Mouse (Mus musculus): ENCODE results near the gene Gfod1.

Gfod1 gene

DNA sequence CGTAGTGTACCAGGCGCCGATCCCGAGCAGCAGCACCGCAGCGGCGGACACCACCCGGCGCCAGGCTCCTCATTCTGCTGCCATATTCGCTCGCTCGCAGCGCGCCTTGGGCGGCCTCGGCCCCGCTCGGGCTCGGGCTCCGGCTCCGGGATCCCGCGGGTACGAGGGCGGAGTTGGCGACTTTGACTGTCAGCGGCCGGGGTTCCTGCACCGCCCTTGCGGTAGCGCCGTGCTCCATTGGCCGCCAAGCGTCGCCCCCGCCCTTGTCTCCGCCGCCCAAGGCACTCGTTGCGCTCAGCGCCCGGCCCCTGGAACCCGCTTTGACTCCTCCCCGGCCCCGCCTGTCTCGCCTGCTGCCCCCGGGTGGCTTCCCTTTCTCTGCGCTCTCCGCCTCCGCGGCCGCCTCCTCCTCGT is at the start of gene Gfod1:
Gene Gfod1, minus strand, starts transcription at position 155 of the 414 bp plus-strand sequence.
- peak; percentile 94 to 96 for DNase-seq

DNA sequence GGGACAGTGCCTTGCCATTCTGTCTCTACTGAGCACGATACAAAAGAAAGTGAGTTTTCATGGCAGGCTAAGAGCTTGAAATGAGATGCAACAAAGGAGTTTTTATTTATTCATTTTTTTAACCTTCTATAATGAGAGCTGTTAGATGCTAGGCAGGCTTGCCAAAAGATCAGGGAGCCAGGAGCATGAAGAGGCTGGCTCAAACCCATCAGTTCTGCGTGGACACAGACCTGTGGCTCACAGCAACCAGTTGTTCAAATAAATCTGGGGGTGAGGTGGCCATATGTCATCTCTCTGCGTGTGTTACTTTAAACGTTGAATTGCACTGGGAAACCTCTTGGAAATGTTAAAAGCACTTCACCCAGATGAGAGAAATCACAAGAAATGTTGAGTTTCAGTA is 49.4 kb upstream of the Gfod1 start:
- DNase-seq, result no peak

- DNase-seq, result no peak
Observed at GRCm38 (mm10) chr13:43350489-43351169, 46.7 kb upstream of the Gfod1 start.

- no peak for DNase-seq
Observed at GRCm38 (mm10) chr13:43349376-43349775, 45.4 kb upstream of the Gfod1 start.

DNA sequence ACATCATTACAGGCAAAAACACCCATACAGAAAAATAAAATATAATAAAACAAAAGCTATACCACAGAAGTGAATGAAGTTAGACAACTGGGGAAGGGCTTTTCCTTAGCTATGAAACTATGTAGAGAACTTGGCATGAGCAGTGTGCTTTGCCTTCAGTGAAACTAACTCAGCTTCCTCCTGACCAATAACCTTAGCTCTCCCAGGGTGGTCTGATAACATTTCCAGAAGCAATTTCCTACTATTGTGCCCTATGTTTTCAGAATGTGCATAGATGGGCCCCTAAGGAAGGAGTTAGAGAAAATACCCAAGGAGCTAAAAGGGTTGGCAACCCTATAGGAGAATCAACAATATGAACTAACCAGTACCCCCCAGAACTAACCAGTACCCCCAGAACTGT is 42.9 kb upstream of the Gfod1 start:
- DNase-seq, result no peak

- DNase-seq, result no peak
Observed at GRCm38 (mm10) chr13:43338632-43339031, 34.7 kb upstream of the Gfod1 start.

DNA sequence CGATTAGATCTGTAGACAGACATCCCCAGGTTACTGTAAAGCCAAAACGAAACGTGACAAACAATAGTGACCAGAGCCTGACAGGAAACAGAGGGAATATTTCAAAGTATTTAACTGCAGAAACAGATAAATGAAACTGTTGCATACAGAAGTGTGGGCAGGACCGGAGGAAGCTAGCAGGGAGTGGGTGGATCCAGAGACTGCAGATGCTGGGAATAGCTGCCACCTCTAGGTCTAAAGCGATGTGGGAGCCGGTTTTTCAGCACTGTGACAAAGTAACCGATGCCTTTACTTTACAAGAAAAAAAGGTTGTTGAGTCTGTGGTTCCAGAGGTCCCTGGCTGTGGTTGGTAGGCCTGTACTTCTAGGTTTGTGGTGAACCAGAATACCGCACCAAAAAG is 34.0 kb upstream of the Gfod1 start:
- no peak for DNase-seq

DNA sequence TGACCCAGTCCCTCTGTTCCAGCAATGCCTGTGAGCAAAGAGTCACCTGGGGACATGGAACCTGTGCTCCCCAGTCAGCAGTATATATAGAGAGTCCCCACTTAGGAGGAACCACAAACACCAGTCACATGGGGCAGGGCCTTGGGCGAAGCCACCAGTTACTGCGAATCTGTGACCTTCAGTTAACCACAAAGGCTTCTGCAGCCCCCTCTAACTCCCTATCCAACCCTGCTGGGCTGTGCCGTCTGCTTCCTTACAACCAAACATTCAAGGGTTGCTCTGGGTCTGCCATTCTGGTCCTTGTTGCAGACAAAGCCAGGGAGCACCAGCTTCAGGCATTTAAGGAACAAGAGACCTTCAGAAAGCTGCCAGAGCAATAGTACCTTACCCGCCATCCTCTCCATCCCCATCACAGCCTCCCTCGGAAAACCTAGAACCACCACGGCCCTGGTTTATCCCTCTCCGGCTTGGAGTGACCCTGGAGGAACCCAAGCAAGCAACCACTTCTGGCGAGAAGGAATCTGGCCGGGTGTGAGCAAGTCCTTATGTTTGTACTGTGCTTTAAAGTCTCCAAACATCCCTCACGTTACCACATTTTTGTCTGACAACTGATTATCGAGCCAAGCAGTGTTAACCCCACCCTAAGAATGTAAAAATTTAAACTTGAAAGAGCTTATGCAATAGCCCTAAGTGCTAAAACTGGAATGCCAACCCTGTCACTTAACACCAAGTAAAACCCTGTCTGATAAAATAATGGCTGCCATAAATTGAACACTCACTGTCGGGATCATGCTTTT is 32.7 kb upstream of the Gfod1 start:
- no peak for DNase-seq

GRCm38 (mm10) chr13:43332591-43332990 is 28.6 kb upstream of the Gfod1 start:
- peak in 1 of 2 experiments; percentile 36 for DNase-seq

GRCm38 (mm10) chr13:43331721-43332444 is 27.9 kb upstream of the Gfod1 start:
- no peak for DNase-seq

- no peak for DNase-seq
Observed at GRCm38 (mm10) chr13:43325427-43325826, 21.5 kb upstream of the Gfod1 start.

- peak in 1 of 2 experiments; percentile 6 for DNase-seq
Observed at GRCm38 (mm10) chr13:43321492-43321891, 17.5 kb upstream of the Gfod1 start.

DNA sequence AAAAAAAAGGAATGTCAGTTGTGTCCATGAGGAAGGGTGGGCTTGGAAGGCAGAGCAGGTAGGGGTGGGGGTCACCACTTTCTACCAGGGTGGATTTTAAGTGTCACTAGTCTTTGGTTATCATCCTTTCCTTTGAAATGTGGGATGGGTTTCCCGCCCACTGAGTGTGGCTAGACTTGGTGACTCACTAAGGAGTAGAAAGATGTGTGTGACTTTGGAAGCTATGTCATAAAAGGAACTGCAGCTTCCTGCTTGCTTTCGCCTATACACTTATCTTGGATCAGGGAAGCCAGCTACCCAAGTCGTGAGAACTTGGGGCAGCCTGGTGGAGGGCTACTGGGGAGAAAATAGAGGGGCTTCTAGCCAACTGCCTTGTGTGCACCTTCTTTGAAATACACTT is 15.4 kb upstream of the Gfod1 start:
- no peak for DNase-seq

DNA sequence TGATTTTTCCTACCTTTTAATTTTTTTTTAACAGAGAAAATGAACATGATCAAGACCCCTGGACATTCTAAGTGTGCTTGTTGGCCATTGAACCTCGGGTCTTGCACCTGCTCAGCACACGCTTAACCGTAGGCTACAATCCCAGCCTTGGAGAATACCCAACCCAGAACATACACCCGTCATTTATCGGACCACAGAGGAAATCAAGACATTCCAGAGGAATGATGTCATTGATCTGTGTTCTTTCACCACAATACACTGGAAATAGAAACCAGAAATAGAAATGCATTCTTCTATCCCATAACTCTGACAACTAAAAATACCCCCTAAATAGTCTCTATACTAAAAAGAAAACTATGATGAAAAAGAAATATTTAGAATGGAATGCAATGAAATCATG is 13.4 kb upstream of the Gfod1 start:
- DNase-seq, result no peak

DNA sequence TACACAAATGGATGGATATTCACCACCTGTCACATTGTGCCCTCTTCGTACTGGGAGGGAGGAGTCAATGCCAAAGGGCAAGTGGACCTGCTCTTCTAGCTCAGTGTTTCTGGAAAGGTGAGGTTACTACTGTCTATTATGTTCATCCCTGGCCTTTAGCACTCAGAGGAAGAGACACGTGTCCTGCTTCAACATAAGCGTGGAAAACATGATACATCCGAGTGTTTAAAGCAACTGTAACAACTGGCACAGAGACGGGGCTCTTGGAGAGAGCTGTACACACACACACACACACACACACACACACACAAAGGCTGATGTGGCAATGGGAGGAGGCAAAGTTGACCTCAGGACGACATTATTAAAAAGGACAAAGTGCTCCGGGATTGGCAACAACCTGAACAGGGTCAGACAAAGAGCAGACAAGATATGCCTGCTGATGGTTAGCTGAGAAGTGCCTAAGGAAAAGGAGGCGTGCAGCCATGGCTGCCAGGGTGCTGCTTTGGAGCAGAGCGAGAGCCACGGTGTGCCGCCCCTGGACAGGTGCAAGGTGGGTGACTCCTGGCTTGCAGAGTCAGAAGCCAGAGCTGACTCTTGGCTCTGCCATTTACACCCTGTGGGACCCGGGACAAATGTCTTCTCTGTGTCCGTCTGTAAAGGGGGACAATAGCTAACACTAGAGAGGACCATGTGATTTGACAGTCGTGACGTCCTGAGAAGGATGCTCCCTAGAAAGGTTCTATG is 1.4 kb upstream of the Gfod1 start:
- DNase-seq, result no peak

GRCm38 (mm10) chr13:43304700-43305099 is 728 bp upstream of the Gfod1 start:
- no peak for DNase-seq

GRCm38 (mm10) chr13:43303161-43303965 is 609 bp downstream of the Gfod1 start:
- peak; percentile 26 to 52 for DNase-seq

- no peak for DNase-seq
Observed at GRCm38 (mm10) chr13:43302651-43303160, 1.3 kb downstream of the Gfod1 start.

GRCm38 (mm10) chr13:43302239-43302638 is 1.7 kb downstream of the Gfod1 start:
- no peak for DNase-seq

DNA sequence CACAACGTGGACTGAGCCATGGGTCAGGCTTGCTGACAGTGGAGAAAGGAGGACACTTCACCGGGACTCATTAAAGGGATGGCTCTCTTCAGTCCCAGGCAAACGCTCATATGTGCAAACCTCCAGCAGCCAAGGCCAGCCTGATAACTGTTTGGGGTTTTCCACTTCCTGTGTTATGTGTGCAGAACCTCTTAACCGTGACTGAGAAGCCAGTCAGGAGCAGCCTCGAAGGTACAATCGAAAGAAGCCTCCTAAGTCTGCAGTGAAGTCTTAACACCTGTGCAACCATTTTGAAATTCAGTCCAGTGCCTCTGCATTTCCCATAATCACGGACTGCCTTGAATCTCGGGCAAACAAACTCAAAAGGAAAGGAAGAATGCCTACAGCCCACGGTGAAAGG is 3.1 kb downstream of the Gfod1 start:
- peak; percentile 11 to 25 for DNase-seq

GRCm38 (mm10) chr13:43300366-43300765 is 3.6 kb downstream of the Gfod1 start:
- DNase-seq, result no peak

DNA sequence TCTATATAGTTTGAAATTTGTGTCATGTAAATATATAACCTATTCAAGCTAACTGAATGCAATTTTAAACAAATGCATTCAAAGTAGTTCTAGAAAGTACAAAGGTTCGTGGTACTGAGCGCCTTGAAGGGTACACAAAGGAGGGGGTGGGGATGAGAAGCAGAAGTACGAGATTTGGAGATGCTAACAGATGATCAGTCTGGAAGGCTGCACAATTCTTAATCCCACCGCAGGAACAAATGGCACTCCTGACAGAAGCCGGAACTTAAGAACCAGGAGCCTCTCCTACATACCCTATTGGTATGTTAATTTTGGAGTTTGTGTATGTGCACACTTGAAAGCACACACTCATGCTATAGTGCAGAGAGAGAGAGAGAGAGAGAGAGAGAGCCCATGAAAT is 4.8 kb downstream of the Gfod1 start:
- no peak for DNase-seq

Data from spleen, adult 18-20 months (tissue).